Mouse (Mus musculus): ENCODE data around the gene Rbm5.

The Rbm5 gene

GRCm38 (mm10) chr9:107770374-107771290 lies at the start of gene Rbm5:
Rbm5 (minus strand) TSS chr9:107770996.
- DNase-seq (ENCODE audit: low read depth), result peak; percentile 94

GRCm38 (mm10) chr9:107812132-107812531 lies 41.3 kb upstream of the Rbm5 start:
- no peak for DNase-seq (ENCODE audit: low read depth)

GRCm38 (mm10) chr9:107810985-107811384 lies 40.2 kb upstream of the Rbm5 start:
- no peak for DNase-seq (ENCODE audit: low read depth)

GRCm38 (mm10) chr9:107791714-107792113 lies 20.9 kb upstream of the Rbm5 start:
- DNase-seq (ENCODE audit: low read depth), result no peak

- DNase-seq (ENCODE audit: low read depth), result no peak
These were observed 11.9 kb upstream of the Rbm5 start for GRCm38 (mm10) chr9:107782536-107783203.

GRCm38 (mm10) chr9:107776809-107777208 lies 6.0 kb upstream of the Rbm5 start:
- DNase-seq (ENCODE audit: low read depth), result no peak

GRCm38 (mm10) chr9:107774411-107774810 lies 3.6 kb upstream of the Rbm5 start:
- DNase-seq (ENCODE audit: low read depth), result no peak

- DNase-seq (ENCODE audit: low read depth), result no peak
These were observed 986 bp upstream of the Rbm5 start for GRCm38 (mm10) chr9:107771782-107772181.

GRCm38 (mm10) chr9:107770037-107770373 lies 791 bp downstream of the Rbm5 start:
- DNase-seq (ENCODE audit: low read depth), result no peak

- peak; percentile 13 for DNase-seq (ENCODE audit: low read depth)
These were observed 1.3 kb downstream of the Rbm5 start for GRCm38 (mm10) chr9:107769445-107770000.

GRCm38 (mm10) chr9:107768851-107769250 lies 1.9 kb downstream of the Rbm5 start:
- no peak for DNase-seq (ENCODE audit: low read depth)

GRCm38 (mm10) chr9:107759593-107759992 lies 11.2 kb downstream of the Rbm5 start:
- no peak for DNase-seq (ENCODE audit: low read depth)

GRCm38 (mm10) chr9:107750378-107750777 lies 20.4 kb downstream of the Rbm5 start:
- no peak for DNase-seq (ENCODE audit: low read depth)

GRCm38 (mm10) chr9:107748063-107748462 lies 22.7 kb downstream of the Rbm5 start:
- no peak for DNase-seq (ENCODE audit: low read depth)

GRCm38 (mm10) chr9:107747310-107747709 lies 23.5 kb downstream of the Rbm5 start:
- DNase-seq (ENCODE audit: low read depth), result no peak

GRCm38 (mm10) chr9:107746679-107747078 lies 24.1 kb downstream of the Rbm5 start:
- DNase-seq (ENCODE audit: low read depth), result peak; percentile 45

- DNase-seq (ENCODE audit: low read depth), result no peak
These were observed 26.7 kb downstream of the Rbm5 start for GRCm38 (mm10) chr9:107744061-107744460.

GRCm38 (mm10) chr9:107738841-107739202 lies 32.0 kb downstream of the Rbm5 start:
- peak; percentile 45 for DNase-seq (ENCODE audit: low read depth)

- peak; percentile 90 for DNase-seq (ENCODE audit: low read depth)
These were observed 32.6 kb downstream of the Rbm5 start for GRCm38 (mm10) chr9:107738020-107738840.

GRCm38 (mm10) chr9:107736185-107736485 lies 34.7 kb downstream of the Rbm5 start:
- no peak for DNase-seq (ENCODE audit: low read depth)

GRCm38 (mm10) chr9:107735356-107736184 lies 35.2 kb downstream of the Rbm5 start:
- DNase-seq (ENCODE audit: low read depth), result no peak

Data from NIH3T3 (cell line).